Mouse (Mus musculus): Measurements from ENCODE around the gene Itgam.

DNA sequence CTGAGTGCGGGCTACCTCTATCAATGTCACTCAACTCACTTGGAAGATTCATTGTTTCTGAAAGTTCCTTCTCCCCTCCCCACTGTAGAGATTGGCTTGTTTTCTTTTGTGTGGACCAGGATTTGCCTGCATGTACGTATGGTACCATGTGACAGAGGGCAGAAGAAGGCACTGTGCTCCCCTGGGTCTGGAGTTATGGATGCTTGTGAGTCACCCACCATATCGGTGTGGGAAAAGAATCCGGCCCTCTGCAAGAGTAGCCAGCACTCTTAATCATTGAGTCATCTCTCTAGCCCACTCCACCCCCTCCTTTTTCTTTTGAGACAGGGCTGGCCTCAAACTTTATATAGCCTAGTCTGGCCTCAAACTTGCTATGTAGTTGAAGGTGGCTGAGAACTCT lies 37.5 kb upstream of the Itgam start:
- TF ChIP-seq CTCF (IDR thresholded peaks at IDR 0.05; ENCODE audit: low read depth, low read length) (no peak), POLR2A (IDR thresholded peaks at IDR 0.05; ENCODE audit: extremely low read depth, insufficient read depth, low read length) (no peak)
